Mouse (Mus musculus) G1E (cell line): ENCODE measurements around the gene Safb2.

Source experiments
- CTCF ChIP-seq: IDR thresholded peaks from 2 replicates; pipeline ENCODE4 v1.5.1; 2012; ENCODE audit warnings: low read depth, low read length, inconsistent platforms, mixed read lengths
- GATA1 ChIP-seq: IDR thresholded peaks from 2 replicates; pipeline ENCODE4 v1.6.1; 2012; ENCODE audit warnings: borderline replicate concordance, low read length, inconsistent platforms, mixed read lengths
- GATA2 ChIP-seq: IDR thresholded peaks from 2 replicates; pipeline ENCODE4 v1.6.1; 2012; ENCODE audit warnings: low read depth, low read length, inconsistent platforms, borderline replicate concordance
- POLR2AphosphoS5 ChIP-seq: IDR thresholded peaks from 2 replicates; pipeline ENCODE4 v1.6.1; 2012; ENCODE audit warnings: low read depth, low read length, inconsistent platforms; ENCODE audit not compliant: insufficient replicate concordance
- TAL1 ChIP-seq: conservative IDR thresholded peaks from 2 replicates; pipeline ENCODE4 v1.6.1; 2012; ENCODE audit warnings: low read depth, low read length, inconsistent platforms, mixed read lengths

GRCm38 (mm10) chr17:56567370-56567769 is 17.0 kb downstream of the Safb2 start:
- TF ChIP-seq CTCF, result no peak; the same call in 1 of the 2 replicates
- TF ChIP-seq POLR2AphosphoS5, result no peak
- TF ChIP-seq GATA1, result no peak
- TF ChIP-seq TAL1, result no peak
- TF ChIP-seq GATA2, result no peak
